Comparison of ENCODE assay signal across 28 mouse cellular contexts in genomic region chr11:24107414-24107813, GRCm38 (mm10). TPM values are rescaled to one million over a fixed set of nuclear protein-coding genes. Genes with fewer than 3 reads are reported as not detected.
"Had no signal": no experiment of that assay in that cellular context is flagged by ENCODE, and none has a peak within 500 bp of the region (broad histone marks: within the 10 kb centered on the region; RNA-seq: fewer than 3 reads in every experiment).

No protein-coding gene starts in this region.

- H3K9ac ChIP-seq: kidney, embryonic 15.5 days; limb, embryonic 13.5 days; liver, embryonic 14.5 days; liver, postnatal 0 days; lung, embryonic 14.5 days; midbrain, embryonic 13.5 days; neural tube, embryonic 13.5 days; stomach, embryonic 15.5 days had no signal

- H3K4me3 ChIP-seq: kidney, embryonic 15.5 days; limb, embryonic 10.5 days; limb, embryonic 13.5 days; megakaryocyte, embryonic 14.5 days; midbrain, embryonic 10.5 days; midbrain, embryonic 13.5 days; myocyte; neural tube, embryonic 13.5 days; stomach, embryonic 15.5 days had no signal

- H3K36me3 ChIP-seq: kidney, embryonic 15.5 days; midbrain, embryonic 10.5 days; midbrain, embryonic 13.5 days; neural tube, embryonic 13.5 days; stomach, embryonic 15.5 days had no signal

- H3K9me3 ChIP-seq: kidney, embryonic 15.5 days; limb, embryonic 10.5 days; limb, embryonic 13.5 days; megakaryocyte, embryonic 14.5 days; midbrain, embryonic 10.5 days; midbrain, embryonic 13.5 days; neural tube, embryonic 13.5 days; stomach, embryonic 15.5 days had no signal

- H3K4me2 ChIP-seq: kidney, embryonic 15.5 days; limb, embryonic 13.5 days; lung, embryonic 14.5 days; midbrain, embryonic 13.5 days; neural tube, embryonic 13.5 days; stomach, embryonic 15.5 days had no signal

- H3K27ac ChIP-seq: kidney, embryonic 15.5 days; limb, embryonic 10.5 days; limb, embryonic 13.5 days; liver, embryonic 14.5 days; macrophage; midbrain, embryonic 10.5 days; midbrain, embryonic 13.5 days; neural tube, embryonic 13.5 days; stomach, embryonic 15.5 days had no signal

- DNase-seq: kidney, adult 11 months; kidney, adult 8-10 months; kidney, postnatal 10 days; kidney, postnatal 36 days; layer of hippocampus, postnatal 36 days; liver, postnatal 0 days; lung, embryonic 14.5 days; retina, postnatal 1 day; right cerebral cortex, postnatal 25 days; spleen, adult 18-20 months; thymus, postnatal 25 days had no signal

- ATAC-seq: liver, postnatal 0 days; lung, postnatal 0 days; midbrain, embryonic 13.5 days; midbrain, embryonic 16.5 days had no signal

- H3K27me3 ChIP-seq: limb, embryonic 13.5 days; megakaryocyte, embryonic 14.5 days; midbrain, embryonic 13.5 days; neural tube, embryonic 13.5 days; stomach, embryonic 15.5 days had no signal

RNA-seq across cellular contexts. Expression of gene Bcl11a, which starts 29.6 kb away (rescaled TPM):
- polyA plus RNA-seq: myocyte had no signal

RNA-seq across cellular contexts. Expression of gene A830031A19Rik, which starts 32.6 kb away (rescaled TPM):
- total RNA-seq: liver, adult 2 months; monocyte, adult 5-6 weeks; neutrophil, adult 5-6 weeks had no signal
- polyA plus RNA-seq: kidney, embryonic 15.5 days; limb, embryonic 10.5 days; limb, embryonic 13.5 days; liver, adult 2 months; liver, embryonic 14.5 days; liver, postnatal 0 days; lung, embryonic 14.5 days; lung, postnatal 0 days; macrophage; midbrain, embryonic 10.5 days; midbrain, embryonic 13.5 days; midbrain, embryonic 16.5 days; myocyte; neural tube, embryonic 13.5 days; stomach, embryonic 15.5 days; thymus, postnatal 0 days had no signal
